Mouse (Mus musculus): ENCODE data around the gene Irf2bp1. TPM values are rescaled to one million over a fixed set of nuclear protein-coding genes. Genes with fewer than 3 reads are reported as not detected.
A peak's percentile ranks its signal among the peaks of the same experiment; 100 is the strongest.

Gene Irf2bp1
- polyA plus RNA-seq, 1 experiment: 27.6 TPM

DNA sequence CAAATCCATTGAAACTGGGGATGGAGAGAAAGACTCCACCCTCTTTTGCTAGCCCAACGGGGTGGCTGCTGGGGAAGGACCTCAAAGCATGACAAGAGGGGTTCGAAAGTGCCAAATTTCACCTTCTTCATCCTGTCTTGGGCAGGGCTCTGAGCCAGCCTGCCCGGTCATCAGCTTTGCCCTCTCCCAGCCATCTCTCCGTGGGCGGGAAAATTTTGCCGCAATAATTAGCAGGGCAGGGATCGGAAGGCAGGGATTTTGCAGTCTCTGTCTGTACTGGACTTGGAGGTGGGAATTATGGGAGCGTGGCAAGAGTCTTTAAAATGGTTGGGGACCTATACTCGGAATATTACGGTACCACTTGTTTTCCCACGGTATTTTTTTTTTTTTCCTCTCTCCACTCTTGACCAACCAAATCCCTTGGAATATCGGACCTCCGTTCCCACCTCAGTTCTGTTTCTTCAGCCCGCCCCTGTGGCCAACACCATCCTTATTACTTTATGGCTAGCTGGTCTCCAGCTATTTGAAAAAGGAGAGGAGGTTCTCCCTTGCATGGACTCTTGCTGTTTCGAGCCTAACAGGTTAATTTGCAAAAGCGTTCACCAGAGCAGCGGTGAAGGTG lies 41.6 kb upstream of the Irf2bp1 start:
- peak overlapping the region; percentile 30 for H3K4me2 ChIP-seq (ENCODE audit: low read depth)
- H3ac ChIP-seq (ENCODE audit: control insufficient read depth, insufficient read length): no peak overlapping the region
- H3K36me3 ChIP-seq (ENCODE audit: control insufficient read depth, insufficient read depth): no peaks in the 10 kb centered on the region
- no peaks in the 10 kb centered on the region for H3K79me2 ChIP-seq (ENCODE audit: control insufficient read depth, insufficient read depth)
- H3K4me3 ChIP-seq: no peak overlapping the region
- TF ChIP-seq REST (IDR thresholded peaks at IDR 0.05; ENCODE audit: insufficient read depth, insufficient read length) (no peak), TCF12 (IDR thresholded peaks at IDR 0.05; ENCODE audit: insufficient read depth, poor library complexity, severe bottlenecking) (no peak), POLR2A (IDR thresholded peaks at IDR 0.05; ENCODE audit: insufficient read length, low read depth) (no peak)
- H3K27me3 ChIP-seq (ENCODE audit: control insufficient read depth, insufficient read depth, insufficient read length): peaks cover 24% of the 10 kb centered on the region

DNA sequence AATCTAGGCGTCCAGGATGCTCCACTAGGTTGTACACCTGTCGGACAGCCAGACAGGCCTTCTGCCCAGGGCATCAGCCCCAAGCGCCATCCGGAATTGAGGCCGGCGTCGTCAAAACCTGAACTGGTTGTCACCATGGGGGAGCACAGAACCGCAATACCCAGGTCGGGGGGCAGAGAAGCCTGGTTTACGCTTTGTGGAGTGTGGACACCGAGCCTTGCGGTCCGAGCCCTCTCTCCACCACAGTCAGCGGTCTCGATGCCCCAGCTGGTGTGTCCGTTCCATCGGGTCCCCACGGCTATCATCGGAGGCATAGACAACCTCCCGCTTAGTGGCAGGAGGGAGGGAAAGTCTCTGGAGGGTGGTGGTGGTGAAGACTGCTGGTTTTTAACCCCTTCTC lies 41.0 kb upstream of the Irf2bp1 start:
- Histone ChIP-seq H3K4me2 (ENCODE audit: low read depth) (peak overlapping the region; percentile 30), H3K79me2 (ENCODE audit: control insufficient read depth, insufficient read depth) (no peaks in the 10 kb centered on the region), H3ac (ENCODE audit: control insufficient read depth, insufficient read length) (no peak overlapping the region), H3K36me3 (ENCODE audit: control insufficient read depth, insufficient read depth) (no peaks in the 10 kb centered on the region), H3K4me3 (no peak overlapping the region), H3K27me3 (ENCODE audit: control insufficient read depth, insufficient read depth, insufficient read length) (peaks cover 24% of the 10 kb centered on the region)
- TF ChIP-seq TCF12 (IDR thresholded peaks at IDR 0.05; ENCODE audit: insufficient read depth, poor library complexity, severe bottlenecking): no peak
- TF ChIP-seq CEBPB (IDR thresholded peaks at IDR 0.05; ENCODE audit: insufficient read depth, poor library complexity, severe bottlenecking): no peak
- no peak for TF ChIP-seq E2F4 (IDR thresholded peaks at IDR 0.05; ENCODE audit: insufficient read depth)
- no peak for TF ChIP-seq MAX (IDR thresholded peaks at IDR 0.05; ENCODE audit: low read depth)
- TF ChIP-seq MYOD1 (IDR thresholded peaks at IDR 0.05; ENCODE audit: control insufficient read depth in 1 of 3, insufficient read length in 2 of 3, low read depth in 2 of 3): no peak
- no peak for TF ChIP-seq POLR2AphosphoS2 (IDR thresholded peaks at IDR 0.05; ENCODE audit: insufficient read length, low read depth)
- TF ChIP-seq POLR2A (IDR thresholded peaks at IDR 0.05; ENCODE audit: insufficient read length, low read depth): no peak
- no peak for TF ChIP-seq SRF (IDR thresholded peaks at IDR 0.05; ENCODE audit: control insufficient read depth, insufficient read length, low read depth)
- TF ChIP-seq REST (IDR thresholded peaks at IDR 0.05; ENCODE audit: insufficient read depth, insufficient read length): no peak
- no peak for TF ChIP-seq TCF3 (IDR thresholded peaks at IDR 0.05; ENCODE audit: insufficient read length, low read depth)
- TF ChIP-seq MYOG (IDR thresholded peaks at IDR 0.05; ENCODE audit: control insufficient read depth in 1 of 3, insufficient read depth in 1 of 3, insufficient read length in 2 of 3, low read depth in 2 of 3): no peak
- TF ChIP-seq USF1 (IDR thresholded peaks at IDR 0.05; ENCODE audit: low read depth): no peak

DNA sequence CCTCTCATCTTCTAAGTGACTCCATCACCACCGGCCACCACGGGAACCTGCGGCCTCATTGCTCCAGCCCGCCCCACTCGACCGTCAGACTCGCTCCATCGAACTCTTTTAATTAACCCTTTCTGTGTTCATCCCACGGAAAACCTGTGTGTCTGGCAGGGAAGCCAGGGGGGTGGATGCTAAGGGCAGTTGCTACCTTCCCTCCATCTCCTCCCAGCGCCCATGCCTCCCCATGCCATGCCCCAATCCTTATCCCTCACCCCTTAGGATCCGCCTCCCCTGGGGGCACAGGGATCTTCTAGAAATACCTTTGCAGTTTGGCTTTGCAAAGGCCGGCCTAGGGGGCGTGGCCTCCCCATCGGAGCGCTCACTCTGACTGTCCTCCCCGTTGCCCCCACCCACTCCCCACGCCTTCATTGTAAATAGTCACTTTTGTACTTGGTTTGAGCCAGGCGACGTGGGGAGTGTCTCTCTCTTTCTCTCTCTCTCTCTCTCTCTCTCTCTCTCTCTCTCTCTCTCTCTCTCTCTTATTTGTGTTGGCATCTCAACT lies 40.5 kb upstream of the Irf2bp1 start:
- TF ChIP-seq CEBPB (IDR thresholded peaks at IDR 0.05; ENCODE audit: insufficient read depth, poor library complexity, severe bottlenecking): no peak
- TF ChIP-seq MAX (IDR thresholded peaks at IDR 0.05; ENCODE audit: low read depth): no peak
- no peak for TF ChIP-seq TCF12 (IDR thresholded peaks at IDR 0.05; ENCODE audit: insufficient read depth, poor library complexity, severe bottlenecking)
- H3K27me3 ChIP-seq (ENCODE audit: control insufficient read depth, insufficient read depth, insufficient read length): peaks cover 26% of the 10 kb centered on the region
- H3K36me3 ChIP-seq (ENCODE audit: control insufficient read depth, insufficient read depth): no peaks in the 10 kb centered on the region
- H3K79me2 ChIP-seq (ENCODE audit: control insufficient read depth, insufficient read depth): no peaks in the 10 kb centered on the region
- H3K4me2 ChIP-seq (ENCODE audit: low read depth): no peak overlapping the region
- no peak overlapping the region for H3ac ChIP-seq (ENCODE audit: control insufficient read depth, insufficient read length)
- no peak overlapping the region for H3K4me3 ChIP-seq

DNA sequence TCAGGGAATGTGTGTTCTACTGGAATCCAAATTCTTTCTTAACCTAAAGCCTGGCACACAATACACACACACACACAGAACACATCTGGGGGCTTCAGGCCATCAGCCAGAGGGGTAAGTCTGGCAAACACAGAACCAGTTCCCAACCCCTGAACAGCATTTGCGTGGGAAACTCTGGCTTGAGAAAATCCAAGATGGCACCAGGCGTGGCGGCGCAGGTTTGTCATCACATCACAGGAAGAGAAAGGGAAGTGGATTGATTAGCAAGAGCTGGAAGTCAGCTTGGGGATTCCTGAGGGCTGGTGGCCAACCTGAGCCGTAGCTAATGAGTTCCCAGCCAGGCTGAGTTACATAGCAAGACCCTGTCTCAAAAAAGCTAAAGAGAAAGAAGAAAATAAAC lies 38.5 kb upstream of the Irf2bp1 start:
- Histone ChIP-seq H3K4me2 (ENCODE audit: low read depth) (no peak overlapping the region), H3K4me3 (no peak overlapping the region), H3K79me2 (ENCODE audit: control insufficient read depth, insufficient read depth) (no peaks in the 10 kb centered on the region), H3K36me3 (ENCODE audit: control insufficient read depth, insufficient read depth) (no peaks in the 10 kb centered on the region), H3ac (ENCODE audit: control insufficient read depth, insufficient read length) (no peak overlapping the region), H3K27me3 (ENCODE audit: control insufficient read depth, insufficient read depth, insufficient read length) (peaks cover 36% of the 10 kb centered on the region)
- TF ChIP-seq USF1 (IDR thresholded peaks at IDR 0.05; ENCODE audit: low read depth): no peak
- no peak for TF ChIP-seq TCF12 (IDR thresholded peaks at IDR 0.05; ENCODE audit: insufficient read depth, poor library complexity, severe bottlenecking)
- no peak for TF ChIP-seq REST (IDR thresholded peaks at IDR 0.05; ENCODE audit: insufficient read depth, insufficient read length)
- no peak for TF ChIP-seq TCF3 (IDR thresholded peaks at IDR 0.05; ENCODE audit: insufficient read length, low read depth)
- no peak for TF ChIP-seq POLR2A (IDR thresholded peaks at IDR 0.05; ENCODE audit: insufficient read length, low read depth)
- TF ChIP-seq POLR2AphosphoS2 (IDR thresholded peaks at IDR 0.05; ENCODE audit: insufficient read length, low read depth): no peak
- TF ChIP-seq MAX (IDR thresholded peaks at IDR 0.05; ENCODE audit: low read depth): no peak
- TF ChIP-seq CEBPB (IDR thresholded peaks at IDR 0.05; ENCODE audit: insufficient read depth, poor library complexity, severe bottlenecking): no peak
- TF ChIP-seq MYOD1 (IDR thresholded peaks at IDR 0.05; ENCODE audit: control insufficient read depth in 1 of 3, insufficient read length in 2 of 3, low read depth in 2 of 3): no peak
- TF ChIP-seq SRF (IDR thresholded peaks at IDR 0.05; ENCODE audit: control insufficient read depth, insufficient read length, low read depth): no peak
- no peak for TF ChIP-seq E2F4 (IDR thresholded peaks at IDR 0.05; ENCODE audit: insufficient read depth)
- TF ChIP-seq MYOG (IDR thresholded peaks at IDR 0.05; ENCODE audit: control insufficient read depth in 1 of 3, insufficient read depth in 1 of 3, insufficient read length in 2 of 3, low read depth in 2 of 3): no peak

DNA sequence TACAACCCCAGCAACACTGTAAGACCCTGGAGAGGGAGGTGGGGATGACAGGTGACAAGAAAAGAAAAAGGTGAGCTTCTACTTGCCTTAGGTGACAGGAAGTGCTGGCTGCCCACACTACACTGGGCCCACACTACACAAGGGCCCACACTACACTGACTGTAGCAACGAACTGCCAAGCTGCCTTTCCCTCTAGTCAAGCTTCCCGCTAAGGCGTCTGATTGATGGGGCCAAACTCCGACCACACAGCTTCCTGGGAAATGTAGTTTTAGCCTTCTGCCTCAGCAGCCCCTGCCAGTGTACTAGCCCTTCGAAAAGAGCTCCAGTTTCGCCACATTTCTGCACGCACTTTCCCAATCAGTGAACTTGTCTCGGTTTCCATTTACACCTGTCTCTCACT lies 36.2 kb upstream of the Irf2bp1 start:
- Histone ChIP-seq H3K79me2 (ENCODE audit: control insufficient read depth, insufficient read depth) (no peaks in the 10 kb centered on the region), H3K27me3 (ENCODE audit: control insufficient read depth, insufficient read depth, insufficient read length) (peaks cover 31% of the 10 kb centered on the region), H3K4me3 (no peak overlapping the region), H3ac (ENCODE audit: control insufficient read depth, insufficient read length) (no peak overlapping the region), H3K4me2 (ENCODE audit: low read depth) (no peak overlapping the region), H3K36me3 (ENCODE audit: control insufficient read depth, insufficient read depth) (no peaks in the 10 kb centered on the region)
- no peak for TF ChIP-seq USF1 (IDR thresholded peaks at IDR 0.05; ENCODE audit: low read depth)
- peak in 1 of 3 experiments; percentile 5 for TF ChIP-seq MYOD1 (IDR thresholded peaks at IDR 0.05; ENCODE audit: control insufficient read depth in 1 of 3, insufficient read length in 2 of 3, low read depth in 2 of 3)
